Mouse (Mus musculus): Measurements from ENCODE around the gene 4933411K16Rik. TPM values are rescaled to one million over a fixed set of nuclear protein-coding genes. Genes with fewer than 3 reads are reported as not detected.

The 4933411K16Rik gene
- total RNA-seq (2014; rRNA removed) (0.61 and 1.6 TPM in 2 replicates), polyA plus RNA-seq (2015; fragmentation: Nextera tagmentation; extraction: Ambion mirVana) (not detected in 2 replicates)

- DNase-seq (ENCODE audit: low spot score) (no peak), ATAC-seq (no peak)
- no peak within 1 kb of the TSS for H3K27ac ChIP-seq
- no peak within 1 kb of the TSS for H3K4me2 ChIP-seq (ENCODE audit: low read depth, low read length)
- no peak for TF ChIP-seq CTCF (IDR thresholded peaks at IDR 0.05; ENCODE audit: low read depth)
- no peak within 1 kb of the TSS for H3K4me3 ChIP-seq (ENCODE audit: low read length)
- H3K9me3 ChIP-seq (ENCODE audit: low read length) = no peaks in the 10 kb centered on the region
- H3K36me3 ChIP-seq (ENCODE audit: insufficient read depth, low read length) = no peaks in the 10 kb centered on the region
- no peaks in the 10 kb centered on the region for H3K4me1 ChIP-seq (ENCODE audit: insufficient read depth, low read length)
- 70% methylated on average over 4 of the region's 4 CpGs for WGBS
- no peaks in the 10 kb centered on the region for H3K27me3 ChIP-seq (ENCODE audit: insufficient read depth, low read length)
- no peak within 1 kb of the TSS for H3K9ac ChIP-seq (replicated peaks; ENCODE audit: low read length)
These were observed at the start of gene 4933411K16Rik for GRCm38 (mm10) chr19:42051948-42052347. Gene 4933411K16Rik, plus strand, starts transcription at chr19:42052248.

- H3K27ac ChIP-seq = no peak overlapping the region
- H3K36me3 ChIP-seq (ENCODE audit: insufficient read depth, low read length) = no peaks in the 10 kb centered on the region
- H3K9me3 ChIP-seq (ENCODE audit: low read length) = no peaks in the 10 kb centered on the region
- no peak for DNase-seq (ENCODE audit: low spot score)
- no peak overlapping the region for H3K4me3 ChIP-seq (ENCODE audit: low read length)
- H3K9ac ChIP-seq (replicated peaks; ENCODE audit: low read length) = no peak overlapping the region
- no peak overlapping the region for H3K4me2 ChIP-seq (ENCODE audit: low read depth, low read length)
- no peaks in the 10 kb centered on the region for H3K4me1 ChIP-seq (ENCODE audit: insufficient read depth, low read length)
- no peaks in the 10 kb centered on the region for H3K27me3 ChIP-seq (ENCODE audit: insufficient read depth, low read length)
- WGBS = 62% methylated on average over 6 of the region's 6 CpGs
- ATAC-seq = no peak
- no peak for TF ChIP-seq CTCF (IDR thresholded peaks at IDR 0.05; ENCODE audit: low read depth)
These were observed 47.8 kb upstream of the 4933411K16Rik start for GRCm38 (mm10) chr19:42004258-42004657.

- Histone ChIP-seq H3K27me3 (ENCODE audit: insufficient read depth, low read length) (no peaks in the 10 kb centered on the region), H3K4me2 (ENCODE audit: low read depth, low read length) (no peak overlapping the region), H3K9ac (replicated peaks; ENCODE audit: low read length) (no peak overlapping the region), H3K4me3 (ENCODE audit: low read length) (no peak overlapping the region), H3K27ac (no peak overlapping the region), H3K9me3 (ENCODE audit: low read length) (no peaks in the 10 kb centered on the region), H3K36me3 (ENCODE audit: insufficient read depth, low read length) (no peaks in the 10 kb centered on the region), H3K4me1 (ENCODE audit: insufficient read depth, low read length) (no peaks in the 10 kb centered on the region)
- ATAC-seq (no peak), DNase-seq (ENCODE audit: low spot score) (no peak)
- no peak for TF ChIP-seq CTCF (IDR thresholded peaks at IDR 0.05; ENCODE audit: low read depth)
- 84% methylated on average over 3 of the region's 3 CpGs for WGBS
These were observed 46.4 kb upstream of the 4933411K16Rik start for GRCm38 (mm10) chr19:42005616-42006015.

GRCm38 (mm10) chr19:42006568-42006967 lies 45.5 kb upstream of the 4933411K16Rik start:
- Histone ChIP-seq H3K9me3 (ENCODE audit: low read length) (no peaks in the 10 kb centered on the region), H3K27me3 (ENCODE audit: insufficient read depth, low read length) (no peaks in the 10 kb centered on the region), H3K9ac (replicated peaks; ENCODE audit: low read length) (no peak overlapping the region), H3K4me2 (ENCODE audit: low read depth, low read length) (no peak overlapping the region), H3K27ac (no peak overlapping the region), H3K4me3 (ENCODE audit: low read length) (no peak overlapping the region), H3K36me3 (ENCODE audit: insufficient read depth, low read length) (no peaks in the 10 kb centered on the region), H3K4me1 (ENCODE audit: insufficient read depth, low read length) (no peaks in the 10 kb centered on the region; the same call in 1 of the 2 replicates)
- WGBS = 76% methylated on average over 8 of the region's 8 CpGs
- DNase-seq (ENCODE audit: low spot score) (no peak), ATAC-seq (no peak)
- no peak for TF ChIP-seq CTCF (IDR thresholded peaks at IDR 0.05; ENCODE audit: low read depth)

GRCm38 (mm10) chr19:42008586-42008985 lies 43.5 kb upstream of the 4933411K16Rik start:
- H3K9me3 ChIP-seq (ENCODE audit: low read length) = no peaks in the 10 kb centered on the region
- H3K4me3 ChIP-seq (ENCODE audit: low read length) = no peak overlapping the region
- H3K9ac ChIP-seq (replicated peaks; ENCODE audit: low read length) = no peak overlapping the region
- H3K27ac ChIP-seq = no peak overlapping the region; the same call in 1 of the 2 replicates
- ATAC-seq = no peak
- TF ChIP-seq CTCF (IDR thresholded peaks at IDR 0.05; ENCODE audit: low read depth) = no peak
- no peaks in the 10 kb centered on the region for H3K27me3 ChIP-seq (ENCODE audit: insufficient read depth, low read length)
- H3K36me3 ChIP-seq (ENCODE audit: insufficient read depth, low read length) = no peaks in the 10 kb centered on the region
- no peaks in the 10 kb centered on the region; the same call in 1 of the 2 replicates for H3K4me1 ChIP-seq (ENCODE audit: insufficient read depth, low read length)
- H3K4me2 ChIP-seq (ENCODE audit: low read depth, low read length) = no peak overlapping the region
- DNase-seq (ENCODE audit: low spot score) = no peak
- WGBS = 51% methylated on average over 3 of the region's 3 CpGs

- Histone ChIP-seq H3K36me3 (ENCODE audit: insufficient read depth, low read length) (no peaks in the 10 kb centered on the region), H3K9ac (replicated peaks; ENCODE audit: low read length) (no peak overlapping the region), H3K9me3 (ENCODE audit: low read length) (no peaks in the 10 kb centered on the region), H3K27ac (no peak overlapping the region; the same call in 1 of the 2 replicates), H3K4me3 (ENCODE audit: low read length) (no peak overlapping the region), H3K4me2 (ENCODE audit: low read depth, low read length) (no peak overlapping the region), H3K27me3 (ENCODE audit: insufficient read depth, low read length) (no peaks in the 10 kb centered on the region), H3K4me1 (ENCODE audit: insufficient read depth, low read length) (no peaks in the 10 kb centered on the region; the same call in 1 of the 2 replicates)
- DNase-seq (ENCODE audit: low spot score) (no peak), ATAC-seq (no peak)
- WGBS = 67% methylated on average over 7 of the region's 7 CpGs
- no peak for TF ChIP-seq CTCF (IDR thresholded peaks at IDR 0.05; ENCODE audit: low read depth)
These were observed 43.0 kb upstream of the 4933411K16Rik start for GRCm38 (mm10) chr19:42009067-42009466.

- no peak for TF ChIP-seq CTCF (IDR thresholded peaks at IDR 0.05; ENCODE audit: low read depth)
- no peak overlapping the region for H3K4me2 ChIP-seq (ENCODE audit: low read depth, low read length)
- H3K27me3 ChIP-seq (ENCODE audit: insufficient read depth, low read length) = no peaks in the 10 kb centered on the region
- no peak overlapping the region for H3K4me3 ChIP-seq (ENCODE audit: low read length)
- ATAC-seq = 0 out of 2 replicates have a peak, but pooled peaks have one; percentile 40
- WGBS = 43% methylated on average over 4 of the region's 4 CpGs
- DNase-seq (ENCODE audit: low spot score) = peak; percentile 44
- no peaks in the 10 kb centered on the region for H3K9me3 ChIP-seq (ENCODE audit: low read length)
- 0 out of 2 replicates have a peak overlapping the region, but pooled peaks have one; percentile 7 for H3K27ac ChIP-seq
- H3K9ac ChIP-seq (replicated peaks; ENCODE audit: low read length) = no peak overlapping the region
- no peaks in the 10 kb centered on the region for H3K36me3 ChIP-seq (ENCODE audit: insufficient read depth, low read length)
- no peaks in the 10 kb centered on the region; the same call in 1 of the 2 replicates for H3K4me1 ChIP-seq (ENCODE audit: insufficient read depth, low read length)
These were observed 41.6 kb upstream of the 4933411K16Rik start for GRCm38 (mm10) chr19:42010436-42010835.
